Mouse (Mus musculus): ENCODE data around the gene Csnka2ip. TPM values are rescaled to one million over a fixed set of nuclear protein-coding genes. Genes with fewer than 3 reads are reported as not detected.

Csnka2ip gene
- polyA plus RNA-seq (2012; rRNA removed) = not detected in 2 replicates

DNA sequence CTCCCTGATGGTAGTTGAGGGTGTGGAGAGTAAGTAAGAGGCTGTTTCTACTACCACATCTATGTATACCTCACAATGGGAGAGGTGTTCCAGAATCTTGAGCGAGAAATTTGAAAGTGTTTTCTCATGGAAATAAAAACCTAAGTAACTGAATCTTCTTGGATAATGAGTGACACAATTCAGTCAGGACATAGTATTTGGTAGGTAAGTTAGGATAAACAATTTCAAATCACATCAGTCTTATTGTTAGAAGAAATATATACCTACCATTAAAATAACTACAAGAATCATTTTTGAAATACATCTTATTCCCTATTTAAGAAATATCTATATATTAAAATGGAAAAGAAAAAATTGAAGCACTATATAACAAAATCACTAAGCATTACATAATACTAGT lies at the start of gene Csnka2ip:
Gene Csnka2ip, minus strand, starts transcription at position 101 of the 400 bp plus-strand sequence.
- DNase-seq (ENCODE audit: low read depth, low spot score) = no peak
- WGBS = 86% methylated on average over 1 of the region's 1 CpGs

DNA sequence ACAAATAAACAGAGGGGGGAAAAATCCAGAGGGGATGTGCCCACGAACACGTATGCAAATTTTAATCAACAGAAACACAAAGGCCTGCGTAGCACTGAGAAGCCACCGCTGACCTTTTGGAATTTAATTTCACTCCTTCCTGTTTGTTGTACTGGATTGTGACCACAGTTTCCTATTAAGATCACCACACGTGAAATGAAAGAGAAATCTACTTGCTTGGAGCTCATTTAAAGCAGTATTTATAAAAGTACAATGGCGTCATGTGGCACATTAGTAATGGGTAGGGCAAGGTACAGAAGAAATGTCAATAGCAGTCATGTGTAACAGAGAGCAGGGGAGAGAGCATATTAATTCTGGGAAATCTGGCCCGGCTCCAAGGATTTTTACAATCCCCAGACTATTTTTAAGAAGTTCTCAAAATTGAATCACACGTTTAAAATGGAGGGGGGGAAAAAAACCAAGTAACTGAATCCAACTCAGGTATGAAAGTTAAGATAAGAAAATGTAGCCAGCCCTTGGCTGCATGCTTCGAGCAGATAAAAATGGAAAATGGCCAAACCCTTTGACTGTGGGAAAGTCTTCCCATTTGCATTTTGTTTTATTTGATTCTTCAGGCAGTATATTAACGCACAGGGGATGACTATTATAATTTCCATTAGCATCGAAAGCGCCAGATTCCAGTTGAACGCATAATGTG lies 47.5 kb upstream of the Csnka2ip start:
- no peak for DNase-seq (ENCODE audit: low read depth, low spot score)
- 71% methylated on average over 13 of the region's 13 CpGs for WGBS

DNA sequence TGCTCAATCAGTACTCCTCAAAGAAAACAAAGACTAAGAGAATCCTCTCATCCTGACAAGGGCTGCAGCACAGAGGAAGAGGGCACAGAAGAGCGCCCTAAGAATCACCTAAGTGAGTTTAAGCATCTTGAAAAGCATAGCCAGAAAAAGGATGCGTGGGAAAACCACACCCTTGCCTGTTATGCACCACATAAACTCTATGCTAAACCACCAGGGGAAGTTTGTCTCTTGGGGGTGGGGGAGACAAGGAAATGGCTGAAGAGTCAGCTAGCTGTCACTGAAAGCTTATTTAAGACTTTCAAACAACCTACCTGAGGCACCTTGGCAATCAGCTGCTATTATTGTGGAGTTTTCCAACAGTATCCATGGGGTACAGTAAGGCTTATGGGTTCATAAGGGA lies 45.6 kb upstream of the Csnka2ip start:
- WGBS = 76% methylated on average over 2 of the region's 2 CpGs
- no peak for DNase-seq (ENCODE audit: low read depth, low spot score)

DNA sequence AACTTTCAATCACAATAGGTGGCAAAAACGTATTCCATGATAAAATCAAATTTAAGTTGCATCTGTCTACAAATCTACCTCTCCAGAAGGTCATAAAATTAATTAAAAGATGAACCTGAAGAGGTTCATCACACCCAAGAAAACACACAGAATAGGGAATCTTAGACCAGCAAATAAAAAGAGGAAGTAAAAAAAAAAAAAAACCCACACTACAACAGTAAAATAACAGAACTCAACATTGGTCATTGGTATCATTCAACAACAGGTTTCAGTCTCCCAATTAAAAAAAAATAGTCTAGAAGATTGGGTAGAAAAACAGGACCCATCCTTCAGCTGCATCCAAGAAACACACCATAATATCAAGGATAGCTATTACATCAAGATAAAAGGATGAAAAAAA lies 32.9 kb upstream of the Csnka2ip start:
- no peak for DNase-seq (ENCODE audit: low read depth, low spot score)
- WGBS = 37% methylated on average over 1 of the region's 1 CpGs

DNA sequence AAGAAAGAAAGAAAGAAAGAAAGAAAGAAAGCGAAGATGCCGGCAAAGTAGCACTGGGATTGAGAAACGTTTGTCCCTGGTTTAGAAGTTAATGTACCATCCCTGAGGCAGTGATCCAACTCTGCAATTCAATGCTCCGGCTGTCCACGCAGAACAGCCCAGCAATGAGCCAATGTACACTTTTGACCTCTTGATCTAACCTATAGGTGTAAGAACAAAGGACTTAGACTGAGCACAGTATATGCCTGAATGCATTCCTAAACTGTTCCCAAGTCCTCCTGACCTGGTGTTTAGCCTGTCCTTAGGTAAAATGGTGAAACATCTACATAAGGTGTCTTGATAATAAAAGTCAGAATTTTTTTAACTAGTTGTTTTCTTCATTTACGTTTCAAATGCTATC lies 17.9 kb upstream of the Csnka2ip start:
- WGBS = 83% methylated on average over 6 of the region's 6 CpGs
- DNase-seq (ENCODE audit: low read depth, low spot score) = no peak

DNA sequence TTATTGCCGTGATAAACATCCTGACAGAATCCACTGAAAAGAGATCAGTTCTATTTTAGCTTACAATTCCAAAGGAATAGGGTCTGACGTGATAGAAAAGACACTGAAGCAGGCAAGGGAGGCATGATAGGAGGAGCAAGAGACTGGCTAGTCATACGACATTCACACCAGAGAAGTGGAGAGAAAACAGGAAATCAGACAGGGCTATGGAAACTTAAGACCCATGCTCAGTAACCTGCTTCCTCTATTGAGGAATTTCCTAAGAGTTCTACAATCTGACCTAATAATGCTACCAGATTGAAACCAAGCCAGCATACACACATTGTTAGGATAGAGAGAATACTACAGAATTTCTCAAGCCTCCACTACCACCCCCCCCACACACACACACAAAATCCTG lies 12.4 kb upstream of the Csnka2ip start:
- no peak for DNase-seq (ENCODE audit: low read depth, low spot score)
- 72% methylated on average over 3 of the region's 3 CpGs for WGBS

DNA sequence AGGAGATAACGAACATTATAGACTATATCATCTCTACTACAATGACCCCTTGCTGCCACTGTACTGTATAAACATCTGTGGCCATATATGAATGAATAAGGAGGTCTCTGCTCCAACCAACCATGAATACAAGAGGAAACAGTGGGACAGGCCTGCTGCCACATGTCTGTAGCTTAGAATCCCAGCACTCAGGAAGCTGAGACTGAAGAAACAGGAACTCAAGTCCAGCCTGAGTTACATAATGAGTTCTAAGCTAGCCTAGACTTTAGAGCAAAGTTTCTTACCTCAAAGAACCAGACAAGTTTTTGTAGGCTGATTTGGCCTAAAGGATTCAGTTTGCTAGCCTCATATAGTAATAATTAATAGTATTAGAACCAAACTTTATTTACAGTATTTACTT lies 5.6 kb upstream of the Csnka2ip start:
- WGBS = 59% methylated on average over 1 of the region's 1 CpGs
- DNase-seq (ENCODE audit: low read depth, low spot score) = no peak

DNA sequence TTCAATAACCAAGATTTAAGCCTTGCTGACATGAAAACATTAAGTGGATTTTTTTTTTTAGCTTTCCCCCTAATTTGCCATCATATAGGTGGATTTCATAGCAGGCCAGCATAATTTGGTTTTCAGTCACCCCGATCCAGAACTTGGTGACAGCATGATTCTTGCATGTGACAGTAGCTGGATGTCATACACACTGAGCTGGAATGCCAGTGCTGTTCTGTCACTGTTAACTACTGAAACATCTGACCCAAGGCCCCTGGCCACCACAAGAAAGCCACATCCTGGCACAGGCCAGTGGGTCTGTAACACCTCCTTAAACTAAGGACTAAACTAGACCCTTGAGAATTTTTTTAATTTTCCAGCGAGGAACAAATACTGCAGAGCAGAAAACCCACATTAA lies 15.4 kb downstream of the Csnka2ip start:
- WGBS = 58% methylated on average over 2 of the region's 2 CpGs
- no peak for DNase-seq (ENCODE audit: low read depth, low spot score)

DNA sequence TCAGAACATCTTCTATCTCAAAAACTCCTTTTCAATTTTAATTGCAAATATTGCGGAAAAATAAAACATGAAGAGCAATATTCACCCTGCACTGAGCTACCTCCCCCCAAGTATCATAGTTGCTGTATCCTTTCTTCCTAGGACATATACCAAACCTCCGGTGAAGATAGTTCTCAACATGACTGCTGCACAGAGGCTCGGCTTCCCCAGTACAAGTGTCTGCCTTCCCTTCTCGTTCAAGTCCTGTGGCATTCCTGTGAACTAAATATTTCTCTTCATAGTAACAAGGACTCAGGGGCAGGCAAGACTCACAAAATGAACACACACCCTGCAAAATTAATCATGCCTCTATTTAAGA lies 16.0 kb downstream of the Csnka2ip start:
- WGBS = 72% methylated on average over 4 of the region's 4 CpGs
- no peak for DNase-seq (ENCODE audit: low read depth, low spot score)

DNA sequence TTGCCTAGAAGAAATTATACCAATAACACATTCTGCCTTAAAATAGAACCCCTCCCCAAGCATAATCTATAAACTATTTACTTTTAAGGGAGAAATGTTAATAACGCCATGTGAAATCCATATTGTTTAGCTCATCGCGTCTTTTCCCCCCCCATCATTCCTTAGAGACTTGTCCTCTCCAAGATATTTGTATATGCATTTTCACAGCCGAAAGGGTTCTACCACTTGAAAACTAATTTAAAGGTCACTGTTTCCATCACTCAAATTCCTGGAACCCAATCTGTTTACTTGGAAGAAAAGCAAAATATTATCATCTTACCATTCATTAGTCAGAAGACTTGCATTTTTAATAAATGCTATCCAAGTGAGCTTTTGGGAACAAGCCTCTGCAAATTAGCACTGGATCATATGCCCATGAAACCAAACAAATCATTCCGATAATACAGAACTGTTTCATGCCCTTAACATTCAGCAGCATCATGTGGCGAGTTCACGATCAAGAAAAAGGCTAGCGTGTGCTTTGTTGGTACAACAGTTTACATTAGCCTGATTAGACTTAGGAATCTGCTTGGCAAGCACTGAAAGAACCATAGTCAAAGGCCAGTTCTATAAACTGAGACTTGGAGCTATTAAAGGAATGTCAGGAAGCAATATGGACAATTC lies 16.5 kb downstream of the Csnka2ip start:
- no peak for DNase-seq (ENCODE audit: low read depth, low spot score)
- WGBS = 77% methylated on average over 8 of the region's 8 CpGs

DNA sequence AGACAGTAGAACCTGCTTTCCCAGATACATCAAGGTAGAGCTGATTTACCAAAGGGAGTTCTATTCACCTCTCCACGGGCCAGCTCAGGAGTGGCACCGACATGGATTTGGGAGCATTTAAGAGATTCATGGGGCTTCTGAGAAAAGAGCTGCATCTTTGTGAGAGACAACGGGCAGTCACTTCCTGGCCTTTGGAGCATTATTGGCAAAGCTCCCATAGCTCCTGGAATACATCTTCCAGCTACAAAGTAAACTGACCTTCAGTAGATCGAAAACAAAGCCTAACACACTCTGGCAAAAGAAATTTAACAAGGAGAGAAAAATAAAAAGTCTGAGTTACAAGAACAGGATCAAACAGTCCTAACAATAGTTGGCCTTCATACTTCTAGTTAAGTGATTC lies 17.6 kb downstream of the Csnka2ip start:
- WGBS = 56% methylated on average over 4 of the region's 4 CpGs
- no peak for DNase-seq (ENCODE audit: low read depth, low spot score)

DNA sequence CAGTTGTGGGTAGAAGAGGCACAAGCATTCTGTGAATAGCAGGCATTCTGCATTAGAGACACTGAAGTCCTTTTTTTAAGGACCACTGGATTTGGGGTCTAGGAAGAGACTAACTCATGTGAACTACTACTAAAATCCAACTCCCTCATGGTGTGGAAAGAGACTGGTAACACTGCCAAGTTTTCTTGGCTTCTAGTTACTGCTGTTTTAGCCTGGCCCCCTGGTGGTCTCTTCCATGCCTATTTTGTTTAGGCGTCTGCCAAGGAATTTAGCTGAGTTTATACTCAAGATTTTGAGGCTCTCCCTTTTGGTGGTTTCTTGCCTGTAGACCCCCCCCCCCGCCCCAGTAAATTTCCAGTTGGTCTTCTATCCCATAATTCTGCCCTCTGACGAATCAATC lies 18.8 kb downstream of the Csnka2ip start:
- no peak for DNase-seq (ENCODE audit: low read depth, low spot score)
- WGBS = 54% methylated on average over 3 of the region's 3 CpGs

DNA sequence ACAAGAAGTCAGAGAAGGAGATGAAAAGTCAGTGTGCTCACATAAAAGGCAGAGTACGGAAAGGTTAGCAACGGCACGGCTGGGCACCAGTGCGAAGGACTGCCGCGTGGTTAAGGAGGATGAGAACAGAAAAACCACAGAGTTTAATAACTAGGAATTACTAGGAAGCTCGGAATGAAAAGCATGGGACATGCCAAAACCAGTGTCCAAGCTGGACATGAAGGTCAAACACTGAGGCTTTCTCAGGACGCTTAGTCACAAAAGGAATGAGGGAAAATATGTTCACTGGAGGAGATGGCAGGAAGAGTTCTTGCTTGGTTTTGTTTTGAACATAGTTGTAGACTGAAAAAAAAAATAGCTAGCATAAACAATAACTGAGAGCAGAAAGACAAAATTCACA lies 32.7 kb downstream of the Csnka2ip start:
- 76% methylated on average over 8 of the region's 8 CpGs for WGBS
- no peak for DNase-seq (ENCODE audit: low read depth, low spot score)

DNA sequence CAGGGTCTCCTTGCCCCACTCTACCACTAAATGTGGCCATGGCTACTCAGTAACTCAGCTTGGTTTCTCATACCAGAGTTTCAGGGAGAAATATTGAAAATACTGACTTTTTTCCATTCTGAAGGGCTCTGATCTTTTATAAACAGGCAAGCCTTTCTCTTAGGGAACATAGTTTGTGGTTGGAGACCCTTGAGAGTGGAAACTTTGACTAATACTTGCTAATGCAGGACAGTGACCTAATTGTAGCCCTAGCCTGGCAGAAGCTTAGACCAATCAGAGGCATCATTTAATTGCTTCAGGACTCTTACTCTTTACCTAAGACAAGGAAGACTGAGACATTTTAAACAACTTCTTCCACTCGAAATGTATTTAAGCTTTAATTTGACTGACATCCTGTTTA lies 39.1 kb downstream of the Csnka2ip start:
- no peak for DNase-seq (ENCODE audit: low read depth, low spot score)
- 35% methylated on average over 1 of the region's 1 CpGs for WGBS

DNA sequence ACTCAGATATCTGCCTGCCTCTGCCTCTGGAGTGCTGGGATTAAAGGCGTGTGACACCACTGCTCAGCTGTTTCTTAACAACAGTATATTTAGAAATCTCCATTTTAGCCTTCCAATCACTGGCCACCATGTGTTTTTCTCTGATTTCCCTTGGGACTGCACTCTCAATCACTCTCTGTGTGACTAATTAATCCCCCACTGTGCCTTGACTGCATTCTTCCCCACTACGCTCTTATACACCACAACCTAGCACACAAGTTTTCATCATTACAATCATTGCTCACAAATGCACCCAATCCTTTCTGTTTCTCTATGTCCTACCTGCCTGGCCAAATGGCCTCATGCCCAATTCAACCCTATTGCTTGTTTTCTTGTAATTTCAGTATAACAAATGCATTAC lies 43.7 kb downstream of the Csnka2ip start:
- WGBS = 78% methylated on average over 2 of the region's 2 CpGs
- no peak for DNase-seq (ENCODE audit: low read depth, low spot score)

DNA sequence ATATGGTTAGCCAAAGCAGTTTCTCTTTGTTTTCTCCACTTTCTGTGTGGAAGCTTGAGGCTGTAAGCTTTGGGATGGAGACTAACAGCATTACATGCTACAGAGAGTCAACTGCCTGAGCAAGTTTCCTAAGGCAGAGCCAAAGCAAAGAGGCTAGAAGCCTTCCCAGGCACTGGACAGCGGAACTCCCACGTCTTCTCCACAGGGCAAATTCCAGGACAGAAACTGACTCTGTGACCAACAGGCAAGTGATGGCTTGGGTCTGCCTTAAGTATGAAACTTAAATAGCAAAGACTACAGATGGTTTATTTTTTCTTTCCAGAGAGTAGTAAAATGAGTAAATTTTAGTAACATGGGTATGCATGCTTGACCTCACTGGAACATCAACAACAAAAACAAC lies 75.3 kb downstream of the Csnka2ip start:
- DNase-seq (ENCODE audit: low read depth, low spot score) = no peak
- 77% methylated on average over 2 of the region's 2 CpGs for WGBS

DNA sequence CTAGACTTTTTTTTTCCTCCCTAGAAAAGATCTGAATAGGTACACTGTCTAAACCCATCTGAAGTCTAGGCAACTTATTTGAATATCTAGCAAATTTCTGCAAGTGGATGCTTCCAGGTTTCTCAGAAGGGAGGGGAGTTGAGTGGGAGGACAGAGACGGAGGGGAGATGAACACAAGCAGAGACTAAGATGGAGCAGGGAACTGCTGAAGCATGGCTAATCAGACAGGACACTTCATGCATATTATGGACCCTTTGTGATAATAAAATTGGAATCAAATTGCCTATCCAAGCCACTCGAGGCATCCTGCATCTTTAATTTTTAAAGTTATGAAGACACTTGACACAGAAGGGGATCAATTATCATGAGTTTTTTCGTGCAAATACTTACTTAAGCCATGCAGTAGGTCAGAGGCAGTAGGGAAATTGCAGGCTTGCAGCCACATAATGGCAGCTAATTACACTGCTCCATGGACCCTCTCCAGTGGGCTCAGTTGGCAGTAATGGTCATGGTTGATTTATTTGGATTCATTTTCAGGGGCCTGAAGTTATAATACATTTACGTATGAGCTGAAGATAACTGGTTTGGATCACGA lies 78.1 kb downstream of the Csnka2ip start:
- 69% methylated on average over 5 of the region's 5 CpGs for WGBS
- DNase-seq (ENCODE audit: low read depth, low spot score) = no peak

DNA sequence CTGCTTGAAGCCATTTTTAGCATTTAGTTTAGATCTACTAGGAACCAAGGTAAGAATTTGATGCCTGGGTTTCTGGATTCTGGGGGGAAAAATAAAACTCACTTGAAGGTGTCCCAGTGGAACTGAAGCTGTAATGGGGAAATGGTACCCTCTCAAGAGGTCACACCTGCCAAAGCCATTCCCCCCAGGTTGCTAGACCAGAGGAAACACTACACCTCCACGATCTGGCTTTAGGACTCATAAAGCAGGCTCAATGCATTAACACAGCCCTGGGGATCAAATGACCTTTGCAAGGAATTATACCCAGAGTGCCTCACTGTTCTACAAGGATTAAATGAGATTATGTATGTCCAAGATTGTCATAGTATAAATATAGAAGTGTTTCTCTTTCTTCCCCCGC lies 88.8 kb downstream of the Csnka2ip start:
- no peak for DNase-seq (ENCODE audit: low read depth, low spot score)
- WGBS = 66% methylated on average over 2 of the region's 2 CpGs

All from large intestine, adult 2 months (tissue).